Mouse (Mus musculus) lung, postnatal 0 days (tissue): Measurements from ENCODE around the gene Abi3.

Source experiments
- CTCF ChIP-seq: IDR thresholded peaks from 2 replicates; pipeline ENCODE4 v1.5.1; 2016; ENCODE audit warnings: antibody characterized with exemption, mild to moderate bottlenecking
- EP300 ChIP-seq: IDR thresholded peaks from 2 replicates; pipeline ENCODE4 v1.6.1; 2016; ENCODE audit warnings: antibody characterized with exemption, mild to moderate bottlenecking, control low read depth

GRCm38 (mm10) chr11:95859468-95859855, 17.2 kb upstream of the Abi3 start:
- TF ChIP-seq CTCF (peak; percentile 4; the same call in 1 of the 2 replicates), EP300 (no peak)
